Mouse (Mus musculus): ENCODE measurements around the gene Elobl. TPM values are rescaled to one million over a fixed set of nuclear protein-coding genes. Genes with fewer than 3 reads are reported as not detected.

Gene Elobl
- polyA plus RNA-seq, 1 experiment from 2014 or later: not detected

GRCm38 (mm10) chr11:88948896-88949295 lies 17.8 kb downstream of the Elobl start:
- Histone ChIP-seq H3K4me2 (ENCODE audit: low read depth, low read length) (no peak overlapping the region), H3K4me1 (ENCODE audit: insufficient read depth) (peaks cover 12% of the 10 kb centered on the region; the same call in 1 of the 2 replicates), H3K27me3 (ENCODE audit: insufficient read depth, low read length) (no peaks in the 10 kb centered on the region), H3K4me3 (ENCODE audit: low read depth, low read length) (no peak overlapping the region), H3K9me3 (ENCODE audit: low read length) (no peaks in the 10 kb centered on the region), H3K9ac (replicated peaks) (no peak overlapping the region), H3K36me3 (replicated peaks; ENCODE audit: insufficient read depth, low read length) (peaks cover 14% of the 10 kb centered on the region), H3K27ac (ENCODE audit: low read depth) (no peak overlapping the region)
- ATAC-seq: no peak
- WGBS (ENCODE audit: insufficient replicate concordance): 77% methylated on average over 8 of the region's 8 CpGs
- no peak for TF ChIP-seq EP300 (IDR thresholded peaks at IDR 0.05; ENCODE audit: low read depth)
- TF ChIP-seq CTCF (IDR thresholded peaks at IDR 0.05; ENCODE audit: low read depth): no peak
- no peak for DNase-seq

- no peak overlapping the region for H3K9ac ChIP-seq (replicated peaks)
- peaks cover 14% of the 10 kb centered on the region for H3K36me3 ChIP-seq (replicated peaks; ENCODE audit: insufficient read depth, low read length)
- DNase-seq (no peak), ATAC-seq (no peak)
- H3K4me1 ChIP-seq (ENCODE audit: insufficient read depth): peaks cover 7% of the 10 kb centered on the region; the same call in 1 of the 2 replicates
- H3K27me3 ChIP-seq (ENCODE audit: insufficient read depth, low read length): no peaks in the 10 kb centered on the region
- H3K9me3 ChIP-seq (ENCODE audit: low read length): no peaks in the 10 kb centered on the region
- no peak for TF ChIP-seq CTCF (IDR thresholded peaks at IDR 0.05; ENCODE audit: low read depth)
- no peak for TF ChIP-seq EP300 (IDR thresholded peaks at IDR 0.05; ENCODE audit: low read depth)
- no peak overlapping the region for H3K4me3 ChIP-seq (ENCODE audit: low read depth, low read length)
- 51% methylated on average over 7 of the region's 8 CpGs for WGBS (ENCODE audit: insufficient replicate concordance)
- no peak overlapping the region for H3K27ac ChIP-seq (ENCODE audit: low read depth)
- no peak overlapping the region for H3K4me2 ChIP-seq (ENCODE audit: low read depth, low read length)
Observed at GRCm38 (mm10) chr11:88945971-88946585, 20.7 kb downstream of the Elobl start.

DNA sequence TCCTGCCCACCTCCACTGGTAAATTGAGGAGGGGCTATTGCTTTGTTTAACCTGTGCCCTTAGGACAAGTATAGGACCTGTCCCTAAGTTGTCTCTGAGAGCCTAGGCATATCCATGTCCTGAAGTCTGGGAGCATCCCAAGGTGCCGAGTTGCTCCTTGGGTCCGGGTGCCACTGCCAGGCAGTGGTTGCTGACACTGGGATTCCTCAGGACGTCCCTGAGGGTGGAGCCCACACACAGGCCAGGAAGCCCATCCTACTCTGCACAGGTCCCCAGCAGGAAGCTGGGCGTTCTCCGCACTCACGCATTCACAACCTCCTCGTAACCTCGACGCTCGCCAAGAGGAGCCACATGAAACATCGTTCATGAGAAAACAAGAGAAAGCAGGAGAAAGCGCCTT lies 25.2 kb downstream of the Elobl start:
- H3K27me3 ChIP-seq (ENCODE audit: insufficient read depth, low read length): no peaks in the 10 kb centered on the region
- H3K36me3 ChIP-seq (replicated peaks; ENCODE audit: insufficient read depth, low read length): peaks cover 4% of the 10 kb centered on the region; the same call in 1 of the 2 replicates
- no peak overlapping the region for H3K4me2 ChIP-seq (ENCODE audit: low read depth, low read length)
- no peak for TF ChIP-seq EP300 (IDR thresholded peaks at IDR 0.05; ENCODE audit: low read depth)
- TF ChIP-seq CTCF (IDR thresholded peaks at IDR 0.05; ENCODE audit: low read depth): no peak
- no peak overlapping the region for H3K4me3 ChIP-seq (ENCODE audit: low read depth, low read length)
- DNase-seq: no peak
- no peaks in the 10 kb centered on the region for H3K9me3 ChIP-seq (ENCODE audit: low read length)
- no peak overlapping the region for H3K9ac ChIP-seq (replicated peaks)
- no peak for ATAC-seq
- no peaks in the 10 kb centered on the region for H3K4me1 ChIP-seq (ENCODE audit: insufficient read depth)
- no peak overlapping the region for H3K27ac ChIP-seq (ENCODE audit: low read depth)
- WGBS (ENCODE audit: insufficient replicate concordance): 76% methylated on average over 12 of the region's 12 CpGs

GRCm38 (mm10) chr11:88939634-88940033 lies 27.1 kb downstream of the Elobl start:
- H3K9ac ChIP-seq (replicated peaks): no peak overlapping the region
- DNase-seq (no peak), ATAC-seq (no peak)
- H3K36me3 ChIP-seq (replicated peaks; ENCODE audit: insufficient read depth, low read length): peaks cover 6% of the 10 kb centered on the region
- H3K4me2 ChIP-seq (ENCODE audit: low read depth, low read length): no peak overlapping the region
- no peaks in the 10 kb centered on the region for H3K27me3 ChIP-seq (ENCODE audit: insufficient read depth, low read length)
- H3K4me3 ChIP-seq (ENCODE audit: low read depth, low read length): no peak overlapping the region
- H3K9me3 ChIP-seq (ENCODE audit: low read length): no peaks in the 10 kb centered on the region
- no peaks in the 10 kb centered on the region for H3K4me1 ChIP-seq (ENCODE audit: insufficient read depth)
- no peak overlapping the region for H3K27ac ChIP-seq (ENCODE audit: low read depth)
- TF ChIP-seq EP300 (IDR thresholded peaks at IDR 0.05; ENCODE audit: low read depth) (no peak), CTCF (IDR thresholded peaks at IDR 0.05; ENCODE audit: low read depth) (no peak)
- WGBS (ENCODE audit: insufficient replicate concordance): 76% methylated on average over 4 of the region's 4 CpGs

- TF ChIP-seq CTCF (IDR thresholded peaks at IDR 0.05; ENCODE audit: low read depth): peak; percentile 36
- TF ChIP-seq EP300 (IDR thresholded peaks at IDR 0.05; ENCODE audit: low read depth): no peak
Observed at GRCm38 (mm10) chr11:88938770-88939169, 28.0 kb downstream of the Elobl start.

GRCm38 (mm10) chr11:88937886-88938285 lies 28.8 kb downstream of the Elobl start:
- Histone ChIP-seq H3K9me3 (ENCODE audit: low read length) (no peaks in the 10 kb centered on the region), H3K4me1 (ENCODE audit: insufficient read depth) (no peaks in the 10 kb centered on the region), H3K9ac (replicated peaks) (no peak overlapping the region), H3K4me2 (ENCODE audit: low read depth, low read length) (no peak overlapping the region), H3K27me3 (ENCODE audit: insufficient read depth, low read length) (no peaks in the 10 kb centered on the region), H3K36me3 (replicated peaks; ENCODE audit: insufficient read depth, low read length) (peaks cover 6% of the 10 kb centered on the region; the same call in 1 of the 2 replicates), H3K4me3 (ENCODE audit: low read depth, low read length) (no peak overlapping the region), H3K27ac (ENCODE audit: low read depth) (no peak overlapping the region)
- ATAC-seq (no peak), DNase-seq (no peak)
- 81% methylated on average over 2 of the region's 2 CpGs for WGBS (ENCODE audit: insufficient replicate concordance)
- TF ChIP-seq CTCF (IDR thresholded peaks at IDR 0.05; ENCODE audit: low read depth) (no peak), EP300 (IDR thresholded peaks at IDR 0.05; ENCODE audit: low read depth) (no peak)

More at GRCm38 (mm10) chr11:88938770-88939169, 28.0 kb downstream of the Elobl start:
- Histone ChIP-seq H3K9ac (replicated peaks) (no peak overlapping the region), H3K27me3 (ENCODE audit: insufficient read depth, low read length) (no peaks in the 10 kb centered on the region), H3K9me3 (ENCODE audit: low read length) (no peaks in the 10 kb centered on the region), H3K36me3 (replicated peaks; ENCODE audit: insufficient read depth, low read length) (peaks cover 6% of the 10 kb centered on the region; the same call in 1 of the 2 replicates), H3K4me3 (ENCODE audit: low read depth, low read length) (no peak overlapping the region), H3K4me2 (ENCODE audit: low read depth, low read length) (no peak overlapping the region), H3K27ac (ENCODE audit: low read depth) (no peak overlapping the region), H3K4me1 (ENCODE audit: insufficient read depth) (no peaks in the 10 kb centered on the region)
- ATAC-seq: no peak
- no peak for DNase-seq
- 85% methylated on average over 2 of the region's 2 CpGs for WGBS (ENCODE audit: insufficient replicate concordance)

All from liver, postnatal 0 days (tissue).